Mouse (Mus musculus): Measurements from ENCODE around the gene Iqgap3.

GRCm38 (mm10) chr3:88137821-88138220 is 56.0 kb downstream of the Iqgap3 start:
- no peak for TF ChIP-seq CTCF (IDR thresholded peaks at IDR 0.05; ENCODE audit: low read depth, low read length)
- no peak for TF ChIP-seq POLR2A (IDR thresholded peaks at IDR 0.05; ENCODE audit: borderline replicate concordance, low read depth, low read length)

Measured in bone marrow macrophage, adult 2 months (primary cell).